Mouse (Mus musculus) bone marrow, adult 2 months (tissue): ENCODE measurements around the gene Skp2. TPM values are rescaled to one million over a fixed set of nuclear protein-coding genes. Genes with fewer than 3 reads are reported as not detected.
A peak's percentile ranks its signal among the peaks of the same experiment; 100 is the strongest.

Source experiments
- H3K27ac ChIP-seq: fragments of 200-500 bp; 2 replicates; pipeline ENCODE4 v1.5.1; 2012; ENCODE audit warnings: low read depth, mild to moderate bottlenecking, control low read depth, inconsistent platforms, low read length; ENCODE audit not compliant: control insufficient read depth, poor library complexity, insufficient read depth
- H3K4me1 ChIP-seq: fragments of 200-500 bp; 2 replicates; pipeline ENCODE4 v1.6.1; 2011; ENCODE audit warnings: low read length; ENCODE audit not compliant: control insufficient read depth, insufficient read depth
- H3K4me3 ChIP-seq: fragments of 200-500 bp; replicated peaks from 2 replicates; pipeline ENCODE3; 2011; ENCODE audit warnings: mild to moderate bottlenecking, low read depth, low read length, control low read depth; ENCODE audit not compliant: control insufficient read depth
- CTCF ChIP-seq: fragments of 200-500 bp; IDR thresholded peaks from 2 replicates; pipeline ENCODE4 v1.5.1; 2011; ENCODE audit warnings: low read length, control low read depth; ENCODE audit not compliant: control insufficient read depth, insufficient read depth
- POLR2A ChIP-seq: fragments of 200-500 bp; IDR thresholded peaks from 2 replicates; pipeline ENCODE4 v1.6.1; 2011; ENCODE audit warnings: low read depth, mild to moderate bottlenecking, control low read depth, low read length, borderline replicate concordance; ENCODE audit not compliant: control insufficient read depth
- WGBS: fragments of 180-500 bp; shearing (Covaris S2); methylation state at CpG from one replicate; pipeline ENCODE4 v1.1.7; 2018; 5-methylcytosine and 5-hydroxymethylcytosine counted together
- polyA plus RNA-seq: library from polyadenylated mRNA; stranded (reverse); fragments of >200 nt; gene quantifications from 2 replicates; pipeline ENCODE4 v1.2.4, GENCODE M21; 2011; ENCODE audit warnings: low replicate concordance; ENCODE audit not compliant: missing spikeins, insufficient read depth, insufficient read length

The Skp2 gene
- polyA plus RNA-seq, 1 experiment, result 8.0 TPM

DNA sequence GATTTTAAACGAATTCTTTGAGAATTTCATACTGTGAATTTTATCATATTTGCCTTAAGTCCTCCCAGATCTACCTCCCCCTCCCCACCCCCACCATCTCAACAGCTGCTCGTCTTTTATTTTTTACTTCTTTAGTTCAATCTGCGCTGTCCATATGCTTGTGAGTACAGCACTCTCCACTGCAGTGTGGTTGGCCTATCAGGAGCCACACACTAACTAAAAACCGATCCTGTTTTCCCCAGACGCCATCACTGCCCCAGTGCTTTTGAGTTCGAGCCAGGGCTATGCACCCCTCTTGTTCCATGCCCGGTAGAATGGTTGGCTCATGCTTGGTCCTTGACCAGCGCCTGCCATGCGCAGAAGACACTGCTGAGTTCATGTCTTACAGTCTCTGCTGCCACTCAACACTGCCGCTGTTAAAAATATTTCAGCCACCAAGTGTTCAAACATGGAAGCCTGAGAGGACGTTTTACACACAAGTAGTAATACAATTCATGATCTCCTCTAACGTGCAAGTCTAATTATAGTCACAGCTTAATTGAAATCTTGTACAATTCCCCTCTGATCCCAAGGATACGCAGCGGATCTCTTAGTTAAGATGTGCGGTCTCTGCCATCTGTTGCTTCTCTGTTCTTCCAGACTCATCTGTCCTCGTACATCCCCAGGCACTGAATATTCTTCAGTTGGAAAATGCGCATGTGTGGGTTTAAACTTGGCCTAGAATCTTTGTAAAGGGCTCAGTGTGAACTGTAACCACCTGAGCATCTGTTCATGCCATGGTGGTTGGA, 67.1 kb downstream of the Skp2 start:
- TF ChIP-seq CTCF (no peak), POLR2A (no peak)
- peaks cover 2% of the 10 kb centered on the region for H3K4me1 ChIP-seq
- 85% methylated on average over 17 of the region's 17 CpGs for WGBS
- no peak overlapping the region for H3K4me3 ChIP-seq
- no peak overlapping the region for H3K27ac ChIP-seq

DNA sequence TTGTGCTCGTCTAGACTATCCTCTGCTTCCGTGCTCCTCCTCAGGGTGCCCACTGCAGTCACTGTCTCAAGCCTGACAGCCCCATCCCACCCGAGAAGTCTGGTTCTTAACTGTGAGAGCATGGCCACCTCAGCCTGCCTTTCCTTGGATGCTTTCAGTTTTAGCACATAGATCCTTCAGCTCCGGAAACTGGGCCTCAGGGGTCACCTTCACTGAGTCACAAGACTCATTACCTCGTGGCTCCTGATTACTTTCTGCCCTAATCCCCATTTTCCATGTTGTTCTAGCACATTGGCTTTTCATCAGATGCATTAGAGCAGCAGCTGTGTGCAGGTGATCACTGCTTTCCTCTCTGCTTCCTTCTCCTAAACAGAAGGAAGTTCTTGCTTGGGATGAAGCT, 67.8 kb downstream of the Skp2 start:
- WGBS, result 77% methylated on average over 5 of the region's 5 CpGs
- TF ChIP-seq POLR2A, result no peak
- no peak for TF ChIP-seq CTCF
- Histone ChIP-seq H3K4me1 (peaks cover 2% of the 10 kb centered on the region), H3K27ac (no peak overlapping the region), H3K4me3 (no peak overlapping the region)

DNA sequence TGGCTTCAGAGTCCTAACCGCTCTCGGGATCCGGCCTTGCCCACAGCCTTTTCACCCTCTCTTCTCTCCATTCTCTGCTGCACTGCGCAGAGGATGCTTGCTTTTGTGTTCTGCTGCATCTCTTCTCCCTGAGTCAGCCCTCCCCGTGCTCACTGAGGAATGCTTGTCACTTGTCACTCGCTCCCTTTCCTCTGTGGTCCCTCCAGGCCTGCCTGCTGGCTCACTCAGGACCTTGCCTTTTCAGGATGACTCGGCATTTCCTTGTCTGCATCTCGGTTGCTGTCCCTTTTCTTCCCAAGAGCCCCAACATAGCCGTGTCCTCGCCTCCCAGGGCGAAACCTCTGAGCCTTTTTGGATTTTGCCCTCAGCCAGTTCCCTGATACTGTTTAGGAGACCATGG, 68.4 kb downstream of the Skp2 start:
- 66% methylated on average over 11 of the region's 11 CpGs for WGBS
- TF ChIP-seq POLR2A (no peak), CTCF (no peak)
- Histone ChIP-seq H3K4me1 (peaks cover 2% of the 10 kb centered on the region), H3K27ac (no peak overlapping the region), H3K4me3 (no peak overlapping the region)

DNA sequence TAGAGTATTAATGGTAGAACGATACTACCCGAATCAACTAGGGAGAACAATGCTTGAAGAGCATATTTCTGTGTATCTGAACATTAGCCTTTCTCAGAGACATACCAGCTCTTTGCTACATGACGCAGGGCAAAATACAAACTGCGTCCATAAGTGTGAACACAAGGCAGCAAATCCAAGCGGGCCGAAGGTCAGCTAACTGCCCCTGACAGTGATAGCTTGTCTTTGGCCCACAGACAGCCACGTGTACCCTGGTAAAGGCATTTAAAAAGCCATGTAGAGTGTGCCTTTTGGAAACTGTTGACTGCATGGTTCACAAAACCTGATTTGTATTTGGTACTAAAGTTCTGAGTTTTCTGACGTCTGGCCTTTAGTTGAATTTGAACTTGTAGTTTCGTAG, 72.5 kb downstream of the Skp2 start:
- TF ChIP-seq POLR2A, result no peak
- H3K27ac ChIP-seq, result no peak overlapping the region
- peaks cover 2% of the 10 kb centered on the region for H3K4me1 ChIP-seq
- H3K4me3 ChIP-seq, result no peak overlapping the region
- WGBS, result 90% methylated on average over 9 of the region's 9 CpGs

DNA sequence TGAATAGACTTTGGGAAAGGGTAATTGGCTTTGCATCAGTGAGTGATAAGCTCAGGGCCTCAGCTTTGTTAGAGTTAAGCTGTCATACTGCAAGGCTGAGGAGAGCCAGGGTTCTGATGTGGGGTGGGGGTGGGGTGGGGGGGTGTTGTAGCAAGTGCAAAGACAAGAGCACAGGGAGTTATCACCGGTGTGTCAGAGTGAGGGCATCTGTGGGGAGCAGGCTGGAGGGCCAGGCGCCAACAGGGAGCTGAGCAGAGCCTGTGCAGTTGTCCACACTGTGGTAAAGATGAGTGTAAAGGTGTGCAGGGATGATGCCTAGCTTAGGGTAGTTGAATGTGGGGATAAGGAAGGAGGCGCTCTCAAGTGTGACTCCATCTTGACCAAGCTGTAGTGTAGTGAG, 73.9 kb downstream of the Skp2 start:
- Histone ChIP-seq H3K27ac (no peak overlapping the region), H3K4me1 (no peaks in the 10 kb centered on the region; the same call in 1 of the 2 replicates), H3K4me3 (no peak overlapping the region)
- 76% methylated on average over 3 of the region's 3 CpGs for WGBS
- TF ChIP-seq POLR2A, result no peak
- TF ChIP-seq CTCF, result no peak

DNA sequence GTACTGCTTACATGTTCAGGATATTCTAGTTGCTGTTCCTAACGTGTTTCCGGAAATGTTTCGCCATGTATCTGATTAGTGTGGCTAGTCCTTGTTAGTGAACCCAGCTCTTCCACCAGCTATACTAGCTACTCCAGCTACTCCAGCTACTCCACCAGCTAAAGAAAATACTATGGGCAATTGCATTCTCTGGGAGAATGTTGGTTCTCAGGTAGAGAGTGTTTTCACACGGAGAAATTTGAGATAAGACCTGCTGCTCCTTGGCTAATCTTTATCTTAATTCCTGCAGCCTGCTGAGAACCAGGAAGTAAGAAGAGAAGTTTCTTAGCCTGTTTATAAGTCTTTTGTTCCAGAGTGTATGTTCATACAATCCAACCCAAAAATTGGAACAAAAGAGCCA, 75.0 kb downstream of the Skp2 start:
- Histone ChIP-seq H3K27ac (no peak overlapping the region), H3K4me3 (no peak overlapping the region), H3K4me1 (no peaks in the 10 kb centered on the region; the same call in 1 of the 2 replicates)
- TF ChIP-seq POLR2A (no peak), CTCF (no peak)
- 21% methylated on average over 4 of the region's 4 CpGs for WGBS

DNA sequence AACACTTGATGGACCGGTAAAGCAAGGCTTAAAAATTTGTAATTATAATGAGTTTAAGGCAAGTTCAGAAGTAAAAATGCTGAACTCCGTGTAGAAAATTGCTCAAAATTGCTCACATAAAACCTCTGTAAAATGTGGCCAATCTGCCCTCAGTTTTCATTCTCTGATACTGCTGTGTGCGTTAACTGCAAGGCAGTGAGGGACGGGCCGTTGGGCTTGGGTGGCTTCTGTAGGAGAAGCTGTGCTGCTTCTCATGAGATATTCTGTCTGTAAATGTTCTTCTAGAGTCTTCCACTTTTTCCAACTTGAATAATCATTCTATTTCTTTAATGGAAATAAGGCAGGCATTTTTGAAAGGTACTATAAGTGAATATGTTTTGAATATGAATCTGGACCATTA, 75.6 kb downstream of the Skp2 start:
- WGBS, result 56% methylated on average over 5 of the region's 5 CpGs
- H3K4me3 ChIP-seq, result no peak overlapping the region
- H3K27ac ChIP-seq, result peak overlapping the region; percentile 33
- TF ChIP-seq CTCF, result no peak
- no peak for TF ChIP-seq POLR2A
- no peaks in the 10 kb centered on the region; the same call in 1 of the 2 replicates for H3K4me1 ChIP-seq

DNA sequence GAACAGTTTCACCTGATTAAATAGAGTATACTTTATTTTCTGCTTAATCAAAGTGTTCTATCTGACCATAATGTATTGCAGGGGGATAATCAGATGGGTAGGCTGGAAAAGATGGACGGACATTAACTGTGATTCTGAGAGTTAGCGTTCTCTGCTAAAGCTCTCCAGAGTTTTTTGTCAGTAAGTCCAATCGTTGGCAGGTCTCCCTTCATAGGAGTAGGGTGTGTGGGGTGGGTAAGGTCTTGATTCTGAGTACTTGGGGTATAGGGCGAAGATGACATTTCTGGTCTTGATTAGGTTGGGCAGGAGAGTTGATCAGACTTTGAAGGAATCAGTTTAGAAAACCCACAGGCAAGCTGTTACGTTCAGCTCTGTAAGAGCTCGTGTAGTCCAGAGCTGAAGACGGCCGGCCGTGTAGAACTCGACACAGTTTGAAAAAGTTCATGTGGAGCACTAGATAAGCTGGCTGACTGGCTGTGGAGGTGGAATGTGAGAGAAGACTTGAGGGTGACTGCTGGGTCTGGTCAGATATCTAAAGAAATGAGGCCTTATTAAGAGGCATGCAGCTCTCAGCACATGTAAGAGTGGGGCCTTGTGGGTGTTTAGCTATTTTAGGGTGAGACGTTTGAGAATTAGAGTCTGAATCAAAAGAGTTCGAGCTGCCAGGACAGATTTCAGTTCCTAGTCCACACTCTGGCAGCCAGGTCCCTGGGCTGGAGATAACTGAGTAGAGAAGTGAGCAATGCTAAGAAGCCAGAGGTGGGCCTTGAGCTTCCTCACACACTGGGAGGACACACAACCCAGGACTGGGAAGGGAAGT, 76.5 kb downstream of the Skp2 start:
- H3K4me3 ChIP-seq, result no peak overlapping the region
- H3K4me1 ChIP-seq, result peaks cover 2% of the 10 kb centered on the region
- TF ChIP-seq POLR2A, result no peak
- no peak for TF ChIP-seq CTCF
- 52% methylated on average over 12 of the region's 12 CpGs for WGBS
- peak overlapping the region; percentile 66 for H3K27ac ChIP-seq
